Mouse (Mus musculus): ENCODE measurements around the gene Pgk1. TPM values are rescaled to one million over a fixed set of nuclear protein-coding genes. Genes with fewer than 3 reads are reported as not detected.

Pgk1 gene
- total and polyA plus RNA-seq, 3 experiments: 285 to 890 (median 528) TPM

GRCm38 (mm10) chrX:106197308-106197707, 10.4 kb downstream of the Pgk1 start:
- H3K9me3 ChIP-seq (replicated peaks; ENCODE audit: insufficient read depth, low read length): no peaks in the 10 kb centered on the region
- H3K4me3 ChIP-seq (ENCODE audit: control insufficient read depth in 1 of 2, insufficient read depth in 1 of 2, low read depth in 2 of 2, low read length in 2 of 2): no peak overlapping the region
- no peak overlapping the region for H3K9ac ChIP-seq (ENCODE audit: control insufficient read depth, low read depth, low read length, poor library complexity, severe bottlenecking)
- H3K27ac ChIP-seq (ENCODE audit: control insufficient read depth, low read depth, low read length): no peak overlapping the region
- peaks cover 0 to 35% of the 10 kb centered on the region in 2 experiments; a peak in 3 of 4 replicates for H3K36me3 ChIP-seq (ENCODE audit: control insufficient read depth in 1 of 2, insufficient read depth in 2 of 2, low read length in 2 of 2)
- H3K79me2 ChIP-seq (ENCODE audit: control insufficient read depth, insufficient read depth, low read length, poor library complexity): peaks cover 7% of the 10 kb centered on the region; the same call in 1 of the 2 replicates
- no peaks in the 10 kb centered on the region; a peak in 1 of 4 replicates for H3K4me1 ChIP-seq (ENCODE audit: control insufficient read depth in 1 of 2, insufficient read depth in 2 of 2, low read length in 2 of 2)
- no peaks in the 10 kb centered on the region for H3K27me3 ChIP-seq (ENCODE audit: control insufficient read depth in 1 of 2, insufficient read depth in 2 of 2, low read length in 2 of 2)
- TF ChIP-seq TBP (IDR thresholded peaks at IDR 0.05; ENCODE audit: low read depth, low read length) (no peak), CTCF (IDR thresholded peaks at IDR 0.05 in 2 of 3, conservative IDR thresholded peaks at IDR 0.05 in 1 of 3; ENCODE audit: control insufficient read depth in 1 of 3, insufficient read depth in 1 of 3, low read depth in 2 of 3, low read length in 3 of 3, poor library complexity in 1 of 3, severe bottlenecking in 1 of 3) (peak; percentile 37 to 51 (median 38)), USF2 (IDR thresholded peaks at IDR 0.05; ENCODE audit: borderline replicate concordance in 1 of 2, insufficient read depth in 1 of 2, low read depth in 1 of 2, low read length in 2 of 2) (no peak), HCFC1 (IDR thresholded peaks at IDR 0.05; ENCODE audit: low read depth, low read length) (no peak)
- peak; percentile 42 for DNase-seq (ENCODE audit: low read depth, low spot score)

GRCm38 (mm10) chrX:106198904-106199303, 12.0 kb downstream of the Pgk1 start:
- peak in 2 of 3 experiments; percentile 19 to 28; a peak in 3 of 6 replicates for TF ChIP-seq CTCF (IDR thresholded peaks at IDR 0.05 in 2 of 3, conservative IDR thresholded peaks at IDR 0.05 in 1 of 3; ENCODE audit: control insufficient read depth in 1 of 3, insufficient read depth in 1 of 3, low read depth in 2 of 3, low read length in 3 of 3, poor library complexity in 1 of 3, severe bottlenecking in 1 of 3)
- no peak for TF ChIP-seq RCOR1 (IDR thresholded peaks at IDR 0.05; ENCODE audit: low read depth, low read length)
- Histone ChIP-seq H3K9me3 (replicated peaks; ENCODE audit: insufficient read depth, low read length) (no peaks in the 10 kb centered on the region), H3K79me2 (ENCODE audit: control insufficient read depth, insufficient read depth, low read length, poor library complexity) (no peaks in the 10 kb centered on the region; the same call in 1 of the 2 replicates), H3K9ac (ENCODE audit: control insufficient read depth, low read depth, low read length, poor library complexity, severe bottlenecking) (no peak overlapping the region), H3K27me3 (ENCODE audit: control insufficient read depth in 1 of 2, insufficient read depth in 2 of 2, low read length in 2 of 2) (no peaks in the 10 kb centered on the region), H3K36me3 (ENCODE audit: control insufficient read depth in 1 of 2, insufficient read depth in 2 of 2, low read length in 2 of 2) (peaks cover 0 to 32% of the 10 kb centered on the region in 2 experiments; a peak in 3 of 4 replicates), H3K4me1 (ENCODE audit: control insufficient read depth in 1 of 2, insufficient read depth in 2 of 2, low read length in 2 of 2) (no peaks in the 10 kb centered on the region), H3K4me3 (ENCODE audit: control insufficient read depth in 1 of 2, insufficient read depth in 1 of 2, low read depth in 2 of 2, low read length in 2 of 2) (no peak overlapping the region), H3K27ac (ENCODE audit: control insufficient read depth, low read depth, low read length) (no peak overlapping the region)
- DNase-seq (ENCODE audit: low read depth, low spot score): no peak

GRCm38 (mm10) chrX:106209100-106209499, 22.2 kb downstream of the Pgk1 start:
- H3K9ac ChIP-seq (ENCODE audit: control insufficient read depth, low read depth, low read length, poor library complexity, severe bottlenecking): no peak overlapping the region
- TF ChIP-seq MAFK (IDR thresholded peaks at IDR 0.05; ENCODE audit: borderline replicate concordance, low read depth, low read length) (peak; percentile 78; the same call in 1 of the 2 replicates), E2F4 (IDR thresholded peaks at IDR 0.05; ENCODE audit: borderline replicate concordance, low read depth, low read length) (no peak)
- H3K9me3 ChIP-seq (replicated peaks; ENCODE audit: insufficient read depth, low read length): no peaks in the 10 kb centered on the region
- no peaks in the 10 kb centered on the region for H3K4me1 ChIP-seq (ENCODE audit: control insufficient read depth in 1 of 2, insufficient read depth in 2 of 2, low read length in 2 of 2)
- no peaks in the 10 kb centered on the region for H3K27me3 ChIP-seq (ENCODE audit: control insufficient read depth in 1 of 2, insufficient read depth in 2 of 2, low read length in 2 of 2)
- no peak overlapping the region for H3K4me3 ChIP-seq (ENCODE audit: control insufficient read depth in 1 of 2, insufficient read depth in 1 of 2, low read depth in 2 of 2, low read length in 2 of 2)
- no peaks in the 10 kb centered on the region; a peak in 1 of 4 replicates for H3K36me3 ChIP-seq (ENCODE audit: control insufficient read depth in 1 of 2, insufficient read depth in 2 of 2, low read length in 2 of 2)
- H3K27ac ChIP-seq (ENCODE audit: control insufficient read depth, low read depth, low read length): no peak overlapping the region
- no peak for DNase-seq (ENCODE audit: low read depth, low spot score)
- H3K79me2 ChIP-seq (ENCODE audit: control insufficient read depth, insufficient read depth, low read length, poor library complexity): no peaks in the 10 kb centered on the region
